Mouse (Mus musculus) brain, adult 2 months (tissue): ENCODE data around the gene Oser1.
"Not testable (repeated sequence)": the region's sequence is repeated elsewhere in the genome, so short reads cannot be mapped to it uniquely, and the experiment has no call there.

ENCODE experiments used
- DNase-seq: peaks from one replicate; pipeline ENCODE4 v3.0.0; 2011; ENCODE audit warnings: low read depth, low spot score

The Oser1 gene

GRCm38 (mm10) chr2:163424597-163424996 is at the start of gene Oser1:
Oser1 (minus strand) TSS chr2:163424697.
- DNase-seq = no peak

DNA sequence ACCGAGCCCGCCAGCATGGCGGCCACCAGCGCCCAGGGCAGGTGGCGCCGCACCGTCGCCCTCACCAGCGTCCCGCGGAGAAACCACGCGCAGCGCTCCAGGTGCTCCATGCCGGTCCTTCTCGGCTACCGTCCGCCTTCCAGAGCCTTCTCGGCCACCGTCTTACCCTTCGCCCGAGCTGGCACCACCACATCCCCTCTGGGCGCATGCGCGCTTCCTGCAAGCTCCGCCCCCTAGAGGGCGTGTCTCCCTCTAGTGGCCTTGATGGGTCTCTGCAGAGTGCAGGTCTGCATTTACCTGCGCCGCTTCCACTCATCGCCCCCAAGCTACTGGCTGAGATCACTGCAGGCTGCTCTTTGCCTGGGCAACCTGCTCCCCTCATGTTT is 48.0 kb upstream of the Oser1 start, which contains the start of gene Fitm2:
Fitm2 (minus strand) TSS at position 164 of the 386 bp plus-strand sequence.
- DNase-seq = peak; percentile 98

- DNase-seq = no peak
These were observed 47.4 kb upstream of the Oser1 start for GRCm38 (mm10) chr2:163471710-163472465.

DNA sequence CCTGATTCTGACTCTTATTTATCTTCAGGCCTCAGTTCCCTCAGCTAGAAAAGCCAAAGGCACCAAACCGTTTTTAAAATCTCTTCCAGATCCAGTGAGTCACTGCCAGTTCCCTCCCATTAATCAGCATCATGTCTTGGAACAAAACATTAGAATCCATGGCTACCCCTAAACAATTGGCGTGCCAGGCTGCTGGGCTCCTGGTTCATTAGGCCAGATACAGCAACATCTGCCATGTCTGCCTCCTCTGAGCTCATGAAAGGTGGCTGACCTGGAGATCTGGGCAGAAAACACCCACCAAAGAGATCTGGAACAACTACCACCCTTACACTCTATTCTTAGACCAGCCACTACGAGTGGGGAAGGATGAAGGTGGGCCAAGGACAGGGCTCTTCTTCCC is 46.6 kb upstream of the Oser1 start:
- no peak for DNase-seq

DNA sequence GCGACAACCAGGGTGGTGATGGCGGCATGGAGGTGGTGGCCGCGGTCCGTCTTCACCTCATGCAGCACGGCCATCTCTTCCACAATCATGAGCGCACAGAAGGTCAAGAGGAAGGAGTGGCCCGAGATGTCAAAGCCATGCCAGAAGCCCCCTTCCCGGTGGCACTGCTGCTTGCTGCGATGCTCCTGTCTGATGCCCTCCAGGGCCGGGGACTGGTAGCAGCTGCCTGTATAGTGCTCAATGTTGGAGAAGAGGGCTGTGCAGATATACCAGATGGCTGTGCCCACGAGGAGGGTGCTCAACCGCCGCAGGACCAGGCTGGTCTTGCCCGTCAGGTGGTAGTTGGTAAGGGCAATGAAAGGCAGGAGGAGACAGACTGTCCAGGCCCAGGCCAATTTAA is 45.2 kb upstream of the Oser1 start:
- DNase-seq = no peak

- DNase-seq = no peak
These were observed 44.4 kb upstream of the Oser1 start for GRCm38 (mm10) chr2:163468866-163469265.

GRCm38 (mm10) chr2:163467585-163467984 is 43.1 kb upstream of the Oser1 start:
- DNase-seq = no peak

DNA sequence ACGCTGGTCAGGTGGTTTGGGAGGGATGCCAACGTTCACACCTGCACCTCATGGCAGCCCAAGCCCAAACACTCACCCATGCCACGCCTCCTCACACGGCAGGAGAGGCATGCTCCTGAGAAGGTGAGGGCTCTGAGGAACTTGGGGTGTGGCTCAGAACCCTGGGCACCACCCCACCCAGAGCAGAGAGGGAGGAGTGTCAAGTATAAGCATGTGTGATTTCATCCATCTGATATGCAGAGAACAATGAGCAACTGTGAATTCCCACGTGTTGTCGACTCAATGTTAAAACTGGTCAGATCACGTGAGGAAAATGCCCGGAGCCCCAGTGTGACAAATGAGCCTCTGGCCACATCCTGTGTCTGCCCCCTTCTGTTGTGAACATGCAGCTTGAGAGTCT is 42.3 kb upstream of the Oser1 start:
- DNase-seq = no peak

- DNase-seq = no peak
These were observed 40.1 kb upstream of the Oser1 start for GRCm38 (mm10) chr2:163464562-163464961.

DNA sequence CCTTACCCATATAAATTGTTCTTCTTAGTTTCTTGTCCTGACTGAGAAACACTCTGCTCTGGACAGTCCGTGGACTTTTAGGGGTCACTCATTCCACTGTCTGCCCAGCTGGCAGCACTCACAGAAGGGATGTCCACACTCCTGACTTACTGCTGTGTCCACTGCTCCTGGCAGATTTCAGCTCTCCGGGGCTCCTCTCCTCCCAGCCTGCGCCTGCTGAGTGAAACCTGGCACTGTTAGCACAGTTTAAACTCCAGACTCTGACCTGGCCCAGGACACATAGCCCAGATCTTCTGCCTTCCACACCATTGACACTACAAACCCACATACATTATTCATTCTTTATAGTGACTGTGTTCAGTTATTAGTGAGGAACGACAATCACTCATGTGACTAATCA is 39.5 kb upstream of the Oser1 start:
- no peak for DNase-seq

DNA sequence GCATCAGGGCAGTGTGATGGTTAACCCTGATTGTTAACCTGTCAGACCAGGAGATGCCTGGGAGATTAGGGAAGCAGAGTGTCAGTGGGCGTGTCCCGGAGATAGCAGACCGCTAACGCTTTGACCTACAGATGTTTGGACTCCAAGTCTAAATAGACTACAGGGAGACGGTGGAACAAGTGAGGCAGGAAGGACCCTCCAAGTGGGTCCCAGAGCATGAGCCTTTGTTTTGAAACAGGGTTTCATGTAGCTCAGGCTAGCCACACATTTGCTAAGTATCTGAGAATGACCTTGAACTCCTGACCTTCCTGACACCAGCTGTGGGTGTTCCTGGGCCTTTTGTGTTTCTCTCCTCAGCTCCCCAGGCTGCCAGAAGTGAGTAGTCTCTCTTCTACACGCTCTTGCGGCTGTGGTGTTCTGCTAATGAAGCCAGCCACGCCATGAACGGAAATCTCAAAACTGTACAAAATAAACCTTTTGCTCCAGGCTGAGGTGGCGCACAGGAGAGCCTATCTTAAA is 38.8 kb upstream of the Oser1 start:
- no peak for DNase-seq

- no peak for DNase-seq
These were observed 38.3 kb upstream of the Oser1 start for GRCm38 (mm10) chr2:163462801-163463200.

GRCm38 (mm10) chr2:163462386-163462785 is 37.9 kb upstream of the Oser1 start:
- DNase-seq = no peak

DNA sequence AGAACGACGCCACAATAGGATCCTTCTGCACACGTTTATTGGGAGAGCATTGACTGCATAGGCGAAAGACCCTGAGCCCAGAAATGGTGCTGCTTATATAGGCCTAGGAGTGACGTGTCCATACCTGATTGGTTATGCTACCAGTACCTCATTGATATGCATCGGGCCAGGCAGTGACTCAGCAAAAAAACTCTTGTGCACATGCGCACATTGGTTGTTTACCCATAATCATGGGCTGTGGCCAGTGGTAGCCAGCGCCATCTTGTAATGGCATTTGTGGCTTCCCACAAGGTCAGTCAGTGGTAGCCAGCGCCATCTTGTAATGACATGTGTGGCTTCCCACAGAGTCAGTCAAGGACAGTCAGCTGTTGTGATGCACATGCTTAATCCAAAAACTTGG is 36.8 kb upstream of the Oser1 start:
- not testable (repeated sequence) for DNase-seq

DNA sequence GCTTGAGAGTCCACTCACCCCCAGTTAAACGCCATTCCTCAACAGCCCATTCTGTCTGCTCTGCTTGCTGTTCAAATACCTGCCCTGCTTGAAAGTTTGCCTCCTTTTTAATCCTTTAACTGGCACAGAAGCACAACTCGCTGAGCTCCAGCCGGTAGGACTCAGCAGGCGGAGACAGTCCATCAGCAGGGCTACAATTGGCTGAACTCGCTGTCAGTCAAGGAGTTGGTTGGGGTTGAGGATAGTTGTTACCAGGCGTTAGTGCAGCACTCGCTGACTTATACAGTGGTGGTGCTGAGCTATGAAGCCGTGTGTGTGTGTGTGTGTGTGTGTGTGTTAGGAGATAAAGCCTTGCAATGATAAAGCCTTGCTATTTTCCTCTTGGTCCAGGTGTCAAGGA is 36.1 kb upstream of the Oser1 start:
- DNase-seq = no peak

- DNase-seq = peak; percentile 75
These were observed 34.9 kb upstream of the Oser1 start for GRCm38 (mm10) chr2:163459380-163459779.

- DNase-seq = peak; percentile 83
These were observed 34.2 kb upstream of the Oser1 start for GRCm38 (mm10) chr2:163458539-163459265.

DNA sequence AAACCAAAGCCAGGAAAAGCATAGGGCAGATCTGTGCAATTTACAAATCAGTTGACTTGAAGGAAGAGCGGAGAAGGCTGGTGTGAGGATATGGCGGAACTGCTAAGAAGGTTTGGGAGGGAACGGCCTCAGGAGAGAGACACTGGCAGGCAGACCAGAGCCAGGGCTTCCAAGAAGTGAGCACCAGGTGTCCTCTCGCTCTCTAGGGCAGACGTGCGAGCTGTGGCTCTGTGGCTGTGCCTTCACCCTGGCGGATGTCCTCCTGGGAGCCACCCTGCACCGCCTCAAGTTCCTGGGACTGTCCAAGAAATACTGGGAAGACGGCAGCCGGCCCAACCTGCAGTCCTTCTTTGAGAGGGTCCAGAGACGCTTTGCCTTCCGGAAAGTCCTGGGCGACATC is 28.9 kb upstream of the Oser1 start:
- no peak for DNase-seq

DNA sequence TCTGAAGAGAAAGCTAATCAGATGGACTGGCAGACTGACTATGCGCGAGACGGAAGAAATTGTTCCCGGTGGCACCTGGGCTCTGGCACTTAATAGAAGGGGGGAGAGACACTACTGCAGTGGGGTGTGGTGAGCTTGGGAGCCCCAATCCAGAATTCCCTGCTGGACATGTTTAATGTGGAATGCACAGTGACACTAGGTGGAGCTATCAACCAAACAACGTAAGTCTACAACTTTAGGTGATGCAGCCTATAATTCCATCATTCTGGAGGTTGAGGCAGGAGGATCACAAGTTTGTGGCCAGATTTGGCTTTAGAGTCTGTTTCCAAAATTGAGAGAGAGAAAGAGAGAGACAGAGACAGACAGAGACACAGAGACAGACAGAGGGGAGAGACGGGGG is 28.2 kb upstream of the Oser1 start:
- peak; percentile 56 for DNase-seq

DNA sequence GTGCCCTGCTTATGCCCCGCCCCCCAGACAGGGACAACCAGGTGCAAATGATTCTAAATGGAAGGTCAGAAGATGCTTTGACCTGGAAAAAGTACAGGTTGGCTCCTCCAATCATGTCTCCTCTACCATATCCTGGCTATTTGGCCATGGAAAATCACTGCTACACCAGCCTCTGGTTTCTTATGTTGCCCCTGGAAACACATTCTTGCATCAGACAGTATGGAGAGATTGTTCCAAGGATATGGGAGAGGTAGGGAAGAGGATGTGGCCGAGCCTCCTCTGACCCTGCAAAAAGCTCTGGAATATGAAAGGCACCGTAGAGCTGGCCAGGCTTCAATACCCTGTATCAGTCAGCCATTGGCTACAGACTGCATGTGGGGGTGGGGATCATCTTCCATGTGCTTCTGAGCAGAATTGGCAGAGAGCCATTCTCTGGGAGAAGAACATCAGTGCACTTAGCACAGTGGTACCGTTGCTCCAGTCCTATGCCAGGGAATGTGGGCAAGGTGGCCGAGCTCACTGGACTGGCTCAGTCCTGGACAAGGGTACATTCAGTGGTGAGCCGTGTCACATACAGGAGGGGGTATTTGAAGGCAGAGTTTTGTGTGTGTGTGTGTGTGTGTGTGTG is 26.3 kb upstream of the Oser1 start:
- peak; percentile 89 for DNase-seq

DNA sequence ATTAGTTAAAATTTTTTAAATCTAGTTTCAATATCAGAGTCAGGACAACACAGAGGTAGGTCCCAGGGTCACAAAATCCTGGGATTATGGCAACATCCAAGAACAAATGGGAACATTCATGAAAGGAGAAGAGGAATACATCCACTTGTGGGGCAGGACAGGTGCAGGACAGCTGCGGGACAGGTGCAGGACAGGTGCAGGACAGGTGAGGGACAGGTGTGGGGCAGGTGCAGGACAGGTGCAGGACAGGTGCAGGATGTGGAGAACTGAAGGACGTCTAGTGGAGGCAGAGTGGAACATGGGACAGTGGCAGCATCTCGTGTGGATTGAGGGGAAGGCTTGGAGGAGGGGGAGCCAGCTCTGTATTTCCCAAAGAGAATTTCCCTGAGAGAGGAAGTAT is 24.8 kb upstream of the Oser1 start:
- no peak for DNase-seq

GRCm38 (mm10) chr2:163447375-163447774 is 22.9 kb upstream of the Oser1 start:
- DNase-seq = no peak
